Mouse (Mus musculus): Measurements from ENCODE around the gene Fam189a2. TPM values are rescaled to one million over a fixed set of nuclear protein-coding genes. Genes with fewer than 3 reads are reported as not detected.

The Fam189a2 gene
- total RNA-seq, 1 experiment from 2014 or later: 8.7 TPM

DNA sequence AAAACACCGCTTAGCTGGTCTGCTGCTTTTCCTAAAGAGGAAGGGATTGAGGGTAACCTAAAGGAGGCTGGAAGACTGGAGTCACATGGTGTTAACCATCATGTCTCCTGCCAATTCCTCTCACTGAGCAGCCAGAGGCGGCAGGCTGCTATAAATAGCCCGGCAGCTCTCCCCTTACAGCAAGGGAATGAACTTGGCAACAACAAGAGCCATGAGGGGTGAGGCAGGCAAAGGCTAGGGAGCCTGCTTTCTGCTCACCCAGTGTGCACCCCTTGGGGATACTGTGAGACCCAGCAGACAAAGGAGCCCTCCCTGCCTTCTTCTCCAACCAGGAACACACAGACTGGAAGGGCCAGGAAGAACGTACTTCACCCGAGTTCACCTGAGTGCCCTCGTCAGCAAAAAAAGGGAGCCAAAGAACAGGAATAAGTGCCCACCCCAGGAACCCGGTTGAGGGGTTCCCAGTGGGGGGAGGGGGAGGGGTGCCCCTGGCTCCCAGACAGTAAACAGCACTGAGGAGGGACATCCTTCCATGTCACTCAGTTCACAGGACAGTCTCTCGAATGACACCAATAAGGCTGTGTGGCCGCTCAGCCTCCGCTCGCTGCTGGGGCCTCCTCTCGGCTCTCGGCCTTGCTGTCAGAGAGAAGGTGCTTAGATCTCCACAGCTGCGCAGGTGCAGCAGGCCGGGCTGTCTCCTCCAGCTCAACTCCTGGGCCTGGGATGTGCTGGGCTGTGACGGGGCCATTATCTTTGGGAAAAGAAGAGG is 57.8 kb downstream of the Fam189a2 start:
- DNase-seq: peak; percentile 39

DNA sequence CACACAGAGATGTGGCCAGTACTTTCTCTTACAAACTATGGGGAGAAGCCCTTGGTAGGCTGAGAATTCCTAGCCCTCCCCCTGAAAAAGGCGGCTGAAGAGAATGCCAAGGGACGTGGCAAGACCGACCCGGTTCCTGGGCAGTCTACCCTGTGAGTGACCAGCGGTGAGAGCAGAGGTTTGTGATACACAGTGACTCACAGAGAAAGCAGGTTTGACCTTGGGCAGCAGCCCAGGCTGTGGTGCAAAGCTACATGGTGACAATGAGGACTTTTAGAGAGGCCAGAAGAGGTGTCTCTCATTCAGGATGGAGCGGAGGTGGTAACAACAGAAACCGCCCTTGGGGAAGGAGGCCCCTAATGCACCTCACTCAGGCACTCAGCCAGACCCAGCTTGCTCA is 59.4 kb downstream of the Fam189a2 start:
- peak; percentile 76 for DNase-seq

DNA sequence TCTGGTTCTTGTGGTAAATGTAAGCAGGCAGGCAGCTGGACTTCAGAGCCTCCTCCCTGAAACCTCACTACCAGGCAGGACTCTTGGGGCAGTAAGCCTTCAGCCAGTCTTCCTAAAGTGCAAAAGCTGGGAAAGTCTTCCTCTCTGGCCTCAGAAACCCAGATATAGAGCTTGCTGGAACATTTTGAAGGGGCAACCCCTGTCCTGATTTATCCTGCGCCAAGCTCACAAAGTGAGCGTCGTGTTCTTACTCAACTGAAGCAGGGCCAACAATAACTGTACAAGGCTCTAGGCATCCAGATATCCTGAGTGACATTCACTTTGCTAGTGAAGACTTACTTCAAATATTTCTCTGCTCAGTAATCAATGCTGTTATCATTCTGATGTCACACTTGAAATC is 60.4 kb downstream of the Fam189a2 start:
- no peak for DNase-seq

DNA sequence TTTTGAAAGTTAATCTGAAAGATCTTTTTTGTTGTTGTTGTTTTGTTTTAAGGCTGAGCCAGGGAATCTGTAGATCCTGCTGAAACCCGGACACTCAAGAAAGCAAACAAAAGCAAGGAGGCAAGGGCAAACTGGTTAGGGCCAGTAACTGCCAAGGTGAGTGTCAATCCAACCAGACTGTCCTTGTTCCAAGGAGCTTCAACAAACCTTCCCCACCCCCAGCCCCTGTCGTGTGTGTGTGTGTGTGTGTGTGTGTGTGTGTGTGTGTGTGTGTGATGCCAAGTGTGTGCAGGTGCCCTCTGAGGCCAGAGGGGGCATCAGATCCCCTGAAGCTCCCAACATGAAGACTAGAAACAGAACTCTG is 62.0 kb downstream of the Fam189a2 start:
- DNase-seq: no peak

DNA sequence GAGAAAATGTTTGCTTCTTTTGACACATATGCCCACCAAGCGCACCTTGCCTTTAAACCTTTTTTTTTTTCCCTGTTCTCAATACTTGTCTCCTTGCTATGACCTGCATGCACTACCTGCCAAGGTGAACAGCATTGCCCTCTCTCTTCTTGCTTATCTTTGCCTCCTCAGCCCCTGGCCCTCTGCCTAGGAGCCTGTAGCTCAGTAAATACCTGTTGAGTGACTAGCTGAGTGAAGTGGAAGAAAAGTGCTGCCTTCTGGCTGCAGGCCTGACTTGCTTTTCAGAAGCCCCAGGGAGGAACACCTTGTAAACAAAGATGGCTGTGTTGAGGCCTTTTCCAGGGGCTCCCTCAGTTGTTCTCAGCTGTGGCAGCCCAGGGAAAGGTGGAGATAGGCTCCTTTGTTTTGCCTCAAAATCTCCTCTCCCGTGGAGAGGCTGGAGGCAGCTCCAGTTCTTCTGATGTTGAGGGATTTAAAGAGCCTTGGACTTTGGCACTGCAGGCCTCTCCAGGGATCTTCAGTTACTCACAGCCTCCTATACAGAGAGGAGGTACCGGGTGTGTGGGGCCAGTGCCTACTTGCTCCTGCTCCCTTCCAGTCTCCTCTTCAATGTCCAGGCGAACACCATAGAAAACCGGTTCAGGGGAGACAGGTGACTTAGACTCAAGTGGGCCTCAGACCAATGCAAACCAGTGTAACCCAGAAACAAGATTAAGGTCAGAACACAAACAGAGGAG is 62.5 kb downstream of the Fam189a2 start:
- no peak for DNase-seq

GRCm38 (mm10) chr19:23967156-23967555 is 63.7 kb downstream of the Fam189a2 start:
- DNase-seq: peak; percentile 75

- no peak for DNase-seq
Measured at GRCm38 (mm10) chr19:23966376-23966775, 64.4 kb downstream of the Fam189a2 start.

- DNase-seq: no peak
Measured at GRCm38 (mm10) chr19:23964401-23964910, 66.4 kb downstream of the Fam189a2 start.

GRCm38 (mm10) chr19:23961516-23961915 is 69.3 kb downstream of the Fam189a2 start:
- DNase-seq: peak; percentile 81

GRCm38 (mm10) chr19:23960831-23961447 is 69.9 kb downstream of the Fam189a2 start:
- no peak for DNase-seq

GRCm38 (mm10) chr19:23960275-23960674 is 70.5 kb downstream of the Fam189a2 start:
- DNase-seq: peak; percentile 28

- no peak for DNase-seq
Measured at GRCm38 (mm10) chr19:23959870-23960269, 70.9 kb downstream of the Fam189a2 start.

DNA sequence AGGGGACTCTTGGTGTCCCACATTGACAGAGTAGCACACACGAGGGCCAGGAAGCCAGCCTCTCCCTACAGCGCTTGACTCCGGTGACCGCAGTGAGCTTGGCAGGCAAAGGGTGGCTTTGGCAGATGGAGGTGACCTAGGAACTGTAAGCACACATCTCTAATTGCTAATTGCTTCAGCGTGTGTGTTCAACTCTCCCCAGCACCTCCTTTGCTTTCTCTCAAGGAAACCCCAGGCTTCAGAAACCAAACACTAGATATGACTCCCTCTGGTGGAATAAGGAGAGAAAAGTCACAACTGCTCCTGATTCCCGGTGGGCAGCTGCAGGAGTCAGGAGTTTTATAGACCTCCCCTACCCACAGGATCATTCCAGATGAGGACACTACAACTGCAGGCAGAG is 71.9 kb downstream of the Fam189a2 start:
- DNase-seq: no peak

DNA sequence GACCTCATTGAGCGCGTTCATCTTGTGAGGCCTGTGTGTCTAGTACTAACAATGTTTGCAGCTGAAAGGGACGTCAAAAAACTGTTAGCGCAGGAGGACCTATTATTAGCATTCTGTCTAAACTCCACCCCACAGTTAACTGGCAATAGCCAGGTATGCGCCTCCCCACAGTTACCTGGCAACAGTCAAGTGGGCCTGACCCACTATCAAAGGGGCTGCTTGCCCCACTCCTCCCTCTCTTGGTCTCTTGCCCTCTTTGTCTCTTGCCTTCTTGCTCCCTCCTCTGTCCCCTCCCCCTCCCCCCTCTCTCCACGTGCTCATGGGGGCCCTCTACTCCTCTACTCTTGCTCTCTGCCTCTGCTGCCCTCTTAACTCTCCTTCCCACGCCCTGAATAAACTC is 73.3 kb downstream of the Fam189a2 start:
- DNase-seq: no peak

DNA sequence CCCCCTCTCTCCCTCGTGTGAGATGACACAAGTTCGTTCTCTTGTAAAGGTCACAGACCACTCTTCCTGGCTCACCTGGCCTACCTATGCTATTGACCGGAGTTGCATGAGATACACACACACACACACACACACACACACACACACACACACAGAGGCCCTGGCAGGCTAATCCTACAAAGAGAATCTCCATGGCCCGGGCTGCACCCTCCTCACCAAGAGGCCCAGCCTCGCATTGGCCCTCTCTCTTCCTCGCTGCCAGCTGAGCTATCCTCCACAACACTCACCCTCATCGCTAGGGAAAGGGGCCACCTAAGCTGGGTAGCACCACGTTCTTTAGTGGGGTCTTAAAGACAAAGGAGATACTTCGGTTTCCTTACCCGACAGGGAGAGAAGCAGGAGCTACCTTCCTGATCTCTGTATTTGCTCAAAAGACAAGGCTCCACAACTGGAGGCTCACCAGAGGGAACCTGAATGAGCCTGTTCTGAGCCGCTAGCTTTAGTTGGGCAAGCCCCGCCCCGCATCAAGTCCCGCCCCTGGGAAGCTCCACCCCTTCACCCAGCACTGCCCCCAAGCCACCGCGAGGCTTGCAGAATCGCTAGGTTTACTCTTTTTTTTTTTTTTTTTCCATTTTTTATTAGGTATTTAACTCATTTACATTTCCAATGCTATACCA is 74.4 kb downstream of the Fam189a2 start:
- peak; percentile 59 for DNase-seq

GRCm38 (mm10) chr19:23955461-23955860 is 75.4 kb downstream of the Fam189a2 start:
- DNase-seq: no peak

DNA sequence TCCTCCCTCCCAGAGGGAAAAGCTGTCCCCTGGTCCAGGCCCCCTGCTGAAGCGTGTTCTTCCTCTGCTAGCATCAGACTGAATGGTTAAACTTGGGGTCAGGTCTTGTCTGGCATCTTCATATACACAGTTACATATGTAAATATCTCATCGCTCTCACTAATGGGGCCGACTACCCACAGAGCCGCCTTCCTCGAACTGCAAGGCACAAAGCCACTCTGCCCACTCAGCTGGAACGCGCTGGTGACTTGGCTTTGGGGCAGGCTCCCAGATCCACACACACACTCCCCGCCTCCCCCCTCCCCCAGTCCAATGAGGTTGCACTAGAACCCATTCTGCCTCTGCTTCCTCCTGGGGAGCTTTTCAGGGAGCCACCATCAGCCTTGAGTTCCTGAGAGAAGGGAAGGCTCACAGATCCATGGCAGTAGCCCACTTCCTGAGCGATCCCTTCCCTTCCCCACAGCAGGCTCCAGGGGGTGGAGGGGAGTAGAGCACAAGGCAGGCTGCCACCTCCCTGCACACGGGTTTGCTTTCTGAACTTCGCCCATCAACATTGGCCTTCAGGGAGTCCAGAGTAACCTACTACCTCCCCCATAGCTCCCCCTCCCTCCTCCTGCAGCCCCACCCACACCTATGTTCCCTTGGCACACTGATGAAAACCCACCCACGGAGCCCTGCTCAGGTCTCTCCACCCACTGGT is 82.4 kb downstream of the Fam189a2 start:
- no peak for DNase-seq

DNA sequence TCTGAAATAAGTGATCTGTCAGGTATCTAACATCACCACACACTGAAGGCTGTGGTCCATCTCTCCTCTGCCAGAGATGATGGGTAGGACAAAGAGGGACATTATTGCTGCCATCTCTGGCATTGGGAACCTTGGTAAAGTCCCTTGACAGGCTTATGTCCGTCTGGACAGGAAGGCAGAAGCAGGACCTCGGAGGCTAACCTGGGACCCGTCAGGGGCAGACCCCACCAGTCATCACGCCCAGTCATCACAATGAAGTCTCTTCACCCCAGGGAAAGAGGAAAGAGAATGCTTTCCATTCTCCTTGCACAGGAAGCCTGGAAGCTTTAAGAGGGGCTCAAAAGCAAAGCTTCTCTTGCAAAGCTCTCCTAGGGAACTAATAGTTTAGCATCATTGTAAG is 82.9 kb downstream of the Fam189a2 start:
- DNase-seq: no peak

- no peak for DNase-seq
Measured at GRCm38 (mm10) chr19:23946751-23947150, 84.1 kb downstream of the Fam189a2 start.

GRCm38 (mm10) chr19:23946026-23946685 is 84.7 kb downstream of the Fam189a2 start:
- no peak for DNase-seq

DNA sequence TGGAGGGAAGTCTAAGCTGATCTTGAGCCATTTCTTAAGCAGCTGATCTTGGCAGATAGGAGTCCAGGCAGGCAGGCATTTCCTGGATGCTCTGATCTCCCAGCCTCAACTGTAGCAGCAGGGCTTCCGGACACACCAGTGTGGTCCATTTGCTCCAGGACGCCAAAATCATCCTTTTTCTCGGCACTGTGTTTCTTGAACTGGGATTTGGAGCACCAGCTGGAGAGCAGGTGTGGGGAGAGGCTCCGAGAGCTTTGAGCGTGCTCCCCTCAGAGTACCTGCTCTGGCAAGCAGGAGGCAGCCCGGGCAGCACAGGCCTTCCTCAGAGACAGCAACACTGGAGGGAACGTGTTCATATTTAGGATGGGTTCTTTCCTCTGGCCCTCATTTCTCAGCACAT is 87.9 kb downstream of the Fam189a2 start:
- DNase-seq: no peak

Data from adrenal gland, postnatal 14 days (tissue).